Mouse (Mus musculus): ENCODE results near the gene Hsp90ab1.

GRCm38 (mm10) chr17:45608396-45608795, 35.3 kb upstream of the Hsp90ab1 start:
- TF ChIP-seq POLR2A (IDR thresholded peaks at IDR 0.05; ENCODE audit: insufficient read depth, low read depth, low read length), result no peak
- no peak for TF ChIP-seq CTCF (IDR thresholded peaks at IDR 0.05)
- TF ChIP-seq EP300 (IDR thresholded peaks at IDR 0.05; ENCODE audit: insufficient read depth, low read depth, low read length), result no peak
